Mouse (Mus musculus) R1 (cell line): ENCODE results near the gene Zfp644.

Experiments
- DNase-seq: peaks from one replicate; pipeline ENCODE4 v3.0.0-alpha.2; 2018; ENCODE audit warnings: low read depth, low spot score

The Zfp644 gene

DNA sequence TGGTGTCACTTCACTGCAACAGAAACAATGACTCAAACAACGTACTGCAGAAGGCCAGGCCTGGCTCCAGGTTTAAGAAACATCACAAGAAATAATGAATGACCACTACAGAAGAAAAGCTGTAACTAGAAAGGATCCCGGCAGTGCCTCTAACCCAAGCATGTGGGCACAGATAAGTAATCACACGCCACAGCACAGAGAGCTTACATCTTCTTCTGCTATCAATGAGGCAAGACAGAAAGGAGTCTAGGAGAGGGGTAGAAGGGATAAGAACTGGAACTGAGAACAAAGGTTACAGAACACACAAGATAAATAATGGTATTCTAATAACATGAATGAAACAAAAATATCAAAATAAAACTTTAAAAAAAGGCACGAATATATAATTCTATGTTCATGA, 32.2 kb downstream of the Zfp644 start:
- no peak for DNase-seq

DNA sequence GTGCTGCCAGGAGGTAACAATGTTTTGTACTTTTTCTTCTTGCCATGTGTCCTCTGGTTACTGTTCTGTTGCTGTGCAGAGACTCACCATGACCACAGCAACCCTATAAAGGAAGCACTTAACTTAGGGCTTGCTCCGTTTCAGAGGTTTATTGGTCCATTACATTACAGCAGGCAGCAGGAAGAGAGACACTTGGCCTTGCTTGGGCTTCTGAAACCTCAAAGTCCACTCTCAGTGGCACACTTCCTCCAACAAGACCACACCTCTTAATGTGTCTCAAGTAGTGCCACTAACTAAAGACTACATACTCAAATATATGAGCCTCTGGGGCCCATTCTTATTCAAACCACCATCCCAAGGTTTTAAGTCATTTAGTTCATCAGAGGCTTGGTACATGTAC, 36.2 kb downstream of the Zfp644 start:
- no peak for DNase-seq

DNA sequence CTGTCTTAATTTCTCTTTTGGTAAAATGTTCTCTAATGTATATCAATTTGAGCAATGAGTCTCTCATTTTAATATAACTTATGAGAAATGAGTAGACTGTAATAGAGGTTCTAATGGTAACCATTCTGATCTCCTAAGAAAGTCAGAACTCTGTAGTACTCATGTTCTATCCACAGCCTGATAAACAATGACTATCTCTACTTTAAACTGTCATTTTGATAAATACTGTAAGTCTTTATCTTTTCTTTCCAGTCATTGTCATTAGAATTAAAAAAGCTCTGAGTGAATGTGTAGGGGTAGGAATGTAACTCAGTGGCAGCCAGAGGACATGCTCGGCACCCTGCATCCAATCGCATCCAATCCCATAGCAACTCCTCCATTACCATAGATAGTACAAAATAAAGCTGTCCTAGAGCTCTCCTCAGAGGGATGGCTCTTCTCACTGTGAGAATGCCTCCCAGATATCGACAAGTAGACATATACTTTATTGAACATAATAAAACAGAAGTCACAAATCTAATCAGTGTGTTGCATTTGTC, 44.2 kb downstream of the Zfp644 start:
- no peak for DNase-seq

DNA sequence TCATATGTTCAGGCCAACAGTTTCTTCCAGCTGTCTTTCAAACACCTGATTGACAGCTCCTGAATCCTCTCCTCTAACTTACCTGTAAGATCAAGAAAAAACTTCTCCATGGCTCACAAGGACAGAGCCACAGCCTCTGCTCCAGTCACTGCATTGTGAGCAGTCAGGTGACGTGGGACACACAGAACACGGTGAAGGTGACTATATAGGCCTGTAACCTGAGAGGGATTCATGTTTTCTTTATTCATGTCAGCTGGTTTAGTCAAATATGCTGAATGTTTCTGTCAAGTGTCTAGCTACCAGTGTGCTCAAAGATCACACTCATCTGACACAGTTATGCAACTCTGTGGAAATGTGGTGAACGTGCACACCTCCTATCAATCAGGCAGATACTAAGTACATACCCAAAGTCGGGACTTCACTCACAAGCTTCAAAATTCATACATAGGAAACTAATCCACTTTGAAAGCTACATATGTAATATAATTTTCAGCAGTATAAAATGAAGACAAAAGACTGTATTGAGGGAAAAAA, 44.8 kb downstream of the Zfp644 start:
- DNase-seq, result no peak

DNA sequence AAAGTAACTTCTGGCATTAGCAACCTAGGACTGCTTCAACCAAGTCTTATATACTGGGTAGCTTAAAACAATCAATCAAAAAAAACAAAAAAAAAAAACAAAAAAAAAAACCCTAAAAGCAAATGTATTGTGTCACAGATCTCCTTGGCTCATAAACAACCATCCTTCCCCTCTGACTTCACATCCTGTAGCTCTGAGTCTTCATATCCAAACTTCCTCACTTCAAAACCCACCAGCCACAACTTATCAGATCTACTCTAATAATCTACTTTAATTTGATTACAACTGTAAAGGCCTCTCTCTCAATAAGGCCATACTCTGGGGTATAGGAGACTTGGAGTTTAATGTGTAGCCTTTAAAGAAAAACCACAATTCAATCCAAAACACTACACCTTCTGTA, 47.1 kb downstream of the Zfp644 start:
- no peak for DNase-seq

DNA sequence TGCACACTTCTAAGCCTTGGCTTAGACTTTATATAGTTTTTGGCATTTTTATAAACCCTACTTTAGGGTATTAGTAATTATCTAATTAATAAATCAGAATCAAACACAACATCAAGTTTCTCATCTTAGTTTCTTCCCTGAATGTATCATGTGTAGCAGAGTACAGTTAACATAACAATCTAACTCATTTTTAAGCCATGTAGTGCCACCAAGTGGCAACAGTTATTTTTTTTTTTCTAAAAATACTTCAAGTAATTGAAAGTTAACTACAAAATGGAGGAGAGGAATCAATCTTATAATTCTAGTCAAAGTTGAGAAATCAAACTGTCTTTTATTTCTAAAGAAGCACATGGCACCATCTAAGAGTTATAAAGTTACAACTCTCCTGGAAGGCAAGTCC, 47.6 kb downstream of the Zfp644 start:
- no peak for DNase-seq

DNA sequence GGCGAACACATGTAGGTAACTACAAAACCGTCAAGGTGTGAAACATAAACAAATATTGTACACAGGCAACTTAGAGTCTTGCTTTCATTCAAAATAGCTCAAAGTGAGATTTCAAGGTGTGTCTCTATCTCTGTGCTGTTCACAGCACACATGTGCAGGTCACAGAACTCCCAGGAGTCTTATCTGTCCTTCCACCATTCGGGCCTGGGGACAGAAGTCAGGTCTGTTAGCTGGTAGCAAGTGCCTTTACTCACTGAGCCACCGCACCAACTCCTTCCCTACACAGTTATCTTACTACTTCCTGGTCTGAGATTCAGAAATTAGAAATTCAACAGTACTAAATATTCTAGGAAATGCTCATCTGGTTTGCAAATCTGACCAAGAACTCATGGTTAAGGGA, 53.7 kb downstream of the Zfp644 start:
- DNase-seq, result no peak

DNA sequence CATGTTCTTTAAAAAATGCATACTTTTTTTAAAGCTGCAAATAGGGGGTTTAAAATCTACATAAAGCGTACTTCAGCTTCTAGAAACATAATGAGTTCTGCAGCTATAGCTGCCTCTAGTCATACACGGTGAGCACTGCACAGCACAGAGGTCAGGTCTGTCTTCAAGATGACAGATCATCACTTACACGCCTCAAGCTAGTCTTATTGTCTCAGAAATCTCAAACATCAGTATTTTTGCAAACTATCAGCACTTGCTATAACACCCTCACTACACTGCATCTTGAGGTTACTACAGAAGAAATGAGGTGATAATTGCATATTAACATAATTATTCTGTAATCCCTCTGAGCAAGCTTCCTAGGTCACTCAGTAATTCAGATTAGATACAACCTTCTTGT, 55.2 kb downstream of the Zfp644 start:
- no peak for DNase-seq

DNA sequence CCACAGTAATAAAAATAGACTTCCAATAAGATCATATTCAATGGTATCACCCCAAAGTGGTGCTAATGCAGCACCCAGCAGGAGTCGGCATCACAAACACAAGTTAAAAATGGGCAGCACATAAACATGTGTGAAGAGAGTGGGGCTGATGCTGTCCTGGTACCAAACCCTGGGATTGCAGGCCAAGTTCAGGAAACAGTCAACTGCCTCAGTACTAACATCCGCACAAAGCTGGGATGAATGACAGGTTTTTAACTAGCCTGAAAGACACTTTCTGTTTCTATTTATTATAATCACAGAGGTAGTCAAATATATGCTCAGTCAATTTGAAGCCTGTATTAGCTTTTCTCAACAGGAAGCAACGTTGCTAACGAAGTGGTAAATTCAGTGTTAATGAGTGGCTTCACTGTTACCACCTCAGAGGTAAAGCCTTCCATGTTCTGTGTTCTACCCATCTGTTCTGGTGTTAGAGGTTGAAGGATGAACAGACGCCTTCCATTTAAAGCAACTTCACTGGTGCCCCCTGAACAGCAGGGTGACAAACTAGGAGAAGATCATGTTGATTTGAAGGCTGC, 56.8 kb downstream of the Zfp644 start:
- DNase-seq, result no peak

DNA sequence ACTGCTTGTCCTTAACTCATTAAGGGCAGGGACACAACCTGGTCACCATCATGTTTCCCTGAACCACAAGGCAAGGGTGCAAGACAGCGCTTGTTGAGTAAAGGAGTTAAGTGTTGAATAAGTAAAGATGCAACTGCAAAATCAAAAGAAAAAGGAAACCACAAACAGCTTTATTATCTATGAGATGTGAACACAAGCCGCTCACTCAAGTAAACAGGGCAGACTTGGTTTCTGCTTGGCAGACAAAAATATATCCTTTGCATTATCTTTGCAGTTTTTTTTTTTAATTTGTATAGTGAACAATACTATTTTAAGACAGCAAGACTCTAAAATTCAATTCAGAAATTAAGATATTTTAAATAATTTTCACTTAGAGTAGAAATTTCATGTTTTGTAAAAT, 57.5 kb downstream of the Zfp644 start:
- no peak for DNase-seq

DNA sequence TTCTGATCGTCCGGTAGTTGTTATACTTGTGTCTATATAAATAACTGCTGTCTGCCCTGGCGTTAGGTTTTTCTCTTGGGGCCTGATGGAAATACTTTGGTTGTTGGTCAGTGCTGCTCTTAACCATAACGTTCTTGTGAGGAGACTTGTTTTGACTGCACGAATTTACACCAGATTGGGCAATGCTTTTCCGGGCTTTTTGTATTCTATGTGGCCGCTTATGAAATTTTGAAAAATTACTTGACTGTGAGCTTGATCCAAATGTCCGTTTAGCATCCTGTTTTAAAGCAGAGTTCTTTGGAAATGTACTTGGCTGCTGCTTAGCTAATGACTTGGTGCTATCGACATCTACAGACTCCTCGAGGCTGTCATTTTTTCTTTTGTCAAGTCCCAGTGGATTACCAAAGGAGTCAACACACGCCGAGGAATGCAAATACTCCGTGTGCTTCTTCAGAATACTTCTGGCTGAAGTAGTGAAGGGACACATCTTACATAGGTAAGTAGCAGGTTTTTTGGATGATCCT, 60.6 kb downstream of the Zfp644 start:
- no peak for DNase-seq

DNA sequence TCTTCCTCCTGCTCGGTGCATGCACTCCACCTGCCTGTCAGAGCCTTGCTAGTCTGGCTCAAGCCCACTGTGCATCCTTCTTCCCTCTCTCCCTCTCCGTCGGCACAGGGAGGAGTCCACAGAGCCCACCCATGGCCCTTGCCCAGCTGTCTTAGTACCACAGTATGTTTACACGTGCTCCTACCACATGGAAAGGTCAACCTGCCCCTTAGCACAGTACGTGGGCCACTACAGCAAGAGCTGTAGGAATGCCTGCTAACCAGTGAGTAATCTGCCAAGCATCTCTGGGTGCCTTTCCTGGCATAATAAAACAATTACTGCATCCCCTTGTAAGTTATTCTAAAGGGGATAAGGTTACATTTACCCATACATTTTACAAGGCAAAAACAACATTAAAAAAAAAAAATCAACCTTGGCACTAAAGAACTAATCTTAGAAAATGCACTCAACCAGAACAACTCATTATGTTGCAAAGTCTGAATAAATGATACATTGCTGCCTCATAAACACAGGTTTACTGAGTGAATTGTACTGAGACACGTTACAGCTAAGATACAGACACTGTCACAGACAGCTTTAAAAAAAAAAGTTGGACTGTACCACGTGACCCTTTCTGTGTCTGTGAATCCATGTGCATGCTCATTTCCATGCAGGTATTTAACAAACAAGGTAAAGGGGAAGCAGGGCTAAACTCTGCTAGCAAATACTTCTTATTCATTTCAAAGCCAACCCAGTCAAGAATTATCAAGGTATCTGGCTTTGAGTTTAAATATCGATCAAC, 68.5 kb downstream of the Zfp644 start:
- no peak for DNase-seq

DNA sequence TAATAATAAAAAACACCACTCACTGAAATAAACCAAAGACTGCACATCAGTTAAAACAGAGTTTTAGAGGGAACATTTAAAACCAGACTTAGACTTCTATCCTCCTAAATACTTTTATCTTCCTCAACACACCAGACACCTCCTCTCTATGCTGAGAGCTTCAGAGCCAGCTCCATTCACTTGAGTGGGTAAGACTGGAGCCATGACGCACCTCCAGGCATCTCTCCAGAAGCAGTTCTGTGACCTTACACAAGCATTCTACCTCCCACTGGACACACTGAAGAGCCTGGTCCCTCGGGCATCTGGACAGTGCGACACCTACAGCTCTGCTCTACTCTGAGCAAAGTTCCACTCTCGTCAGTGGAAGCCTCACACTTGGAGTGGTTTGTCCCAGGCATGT, 73.8 kb downstream of the Zfp644 start:
- no peak for DNase-seq

DNA sequence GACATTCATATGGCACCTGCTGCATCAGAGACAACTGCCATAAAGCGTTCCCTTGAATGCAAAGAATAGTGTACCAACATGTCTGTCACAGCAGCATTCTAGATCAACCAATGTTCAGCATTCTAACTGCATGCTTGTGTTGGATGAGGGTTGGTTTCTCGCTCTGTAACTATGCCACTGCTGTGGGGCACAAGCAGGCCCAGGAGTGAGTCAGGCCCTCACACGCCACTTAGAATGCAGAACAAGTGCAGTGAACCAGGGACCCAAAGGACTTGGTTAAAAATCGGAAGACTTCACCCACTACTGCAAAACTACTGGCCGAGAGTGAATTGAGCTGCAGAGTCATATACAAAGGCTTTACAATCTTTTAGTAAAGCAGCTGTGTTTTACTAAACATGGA, 74.9 kb downstream of the Zfp644 start:
- DNase-seq, result no peak

DNA sequence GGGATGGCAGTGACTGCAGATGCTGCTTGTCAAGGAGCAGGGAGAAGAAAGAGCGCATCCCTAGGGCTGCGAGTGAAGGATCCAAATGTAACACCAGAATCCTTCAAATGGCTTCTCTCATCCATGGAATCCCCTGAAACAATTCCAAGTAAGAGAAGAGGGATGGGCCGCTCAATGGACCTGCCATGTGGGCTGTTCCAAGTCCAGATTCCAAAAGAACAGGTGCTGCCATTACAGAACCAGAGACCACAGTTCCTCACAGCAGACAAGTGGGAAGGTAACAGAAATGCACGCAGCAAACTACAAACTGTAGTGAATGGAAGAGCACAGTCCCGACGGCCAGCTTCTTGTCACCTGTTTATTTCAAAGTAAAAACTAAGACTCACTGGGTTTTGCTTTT, 76.6 kb downstream of the Zfp644 start:
- no peak for DNase-seq

DNA sequence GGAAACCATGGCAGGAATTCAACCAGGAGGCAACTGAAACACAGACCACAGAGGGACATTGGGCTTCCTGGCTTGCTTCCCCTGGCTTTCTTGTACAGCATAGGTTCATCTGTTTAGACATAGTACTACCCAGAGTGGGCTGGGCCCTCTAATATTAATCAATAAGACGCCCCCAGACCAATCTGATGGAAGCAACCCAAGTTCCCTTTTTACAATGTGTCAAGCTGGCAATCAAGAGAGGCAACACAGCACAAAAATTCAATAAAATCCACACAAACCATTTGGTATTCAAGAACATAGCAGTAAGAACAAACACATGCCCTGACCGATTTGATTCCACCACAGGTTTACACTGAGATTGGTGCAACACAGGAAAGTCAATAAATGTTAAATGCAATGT, 82.1 kb downstream of the Zfp644 start:
- no peak for DNase-seq

DNA sequence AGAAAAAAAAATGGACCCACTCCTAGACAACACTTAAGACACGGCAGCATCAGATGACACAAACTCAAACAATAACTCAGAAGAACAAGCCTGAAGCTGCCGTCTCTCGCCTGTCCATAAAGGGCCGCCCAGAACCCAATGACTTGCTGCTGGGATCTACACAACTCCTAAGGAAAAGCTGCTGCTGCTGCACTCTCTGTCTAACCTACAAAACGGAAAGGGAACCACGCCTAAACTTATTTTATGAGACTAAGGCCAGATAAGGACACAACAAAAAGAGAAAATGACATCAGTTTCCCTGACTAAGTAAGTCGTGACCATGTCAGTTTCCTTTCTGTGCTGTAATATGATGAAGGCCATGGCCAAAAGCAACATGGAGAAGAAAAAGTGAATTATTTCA, 82.5 kb downstream of the Zfp644 start:
- no peak for DNase-seq

DNA sequence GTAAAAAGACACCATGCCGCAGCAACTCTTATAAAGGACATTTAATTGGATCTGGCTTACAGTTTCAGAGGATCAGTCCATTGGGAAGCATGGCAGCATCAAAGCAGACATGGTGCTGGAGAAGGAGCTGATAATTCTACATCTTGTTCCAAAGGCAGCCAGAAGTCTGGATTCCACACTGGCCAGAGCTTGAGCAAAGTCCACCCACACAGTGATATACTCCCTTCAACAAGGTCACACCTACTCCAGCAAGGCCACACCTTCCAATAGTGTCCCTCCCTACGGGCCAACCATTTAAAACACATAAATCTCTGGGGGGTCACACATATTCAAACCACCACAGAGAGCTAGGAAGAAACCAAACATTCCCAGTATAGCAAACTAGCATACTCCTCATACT, 84.9 kb downstream of the Zfp644 start:
- DNase-seq, result no peak

DNA sequence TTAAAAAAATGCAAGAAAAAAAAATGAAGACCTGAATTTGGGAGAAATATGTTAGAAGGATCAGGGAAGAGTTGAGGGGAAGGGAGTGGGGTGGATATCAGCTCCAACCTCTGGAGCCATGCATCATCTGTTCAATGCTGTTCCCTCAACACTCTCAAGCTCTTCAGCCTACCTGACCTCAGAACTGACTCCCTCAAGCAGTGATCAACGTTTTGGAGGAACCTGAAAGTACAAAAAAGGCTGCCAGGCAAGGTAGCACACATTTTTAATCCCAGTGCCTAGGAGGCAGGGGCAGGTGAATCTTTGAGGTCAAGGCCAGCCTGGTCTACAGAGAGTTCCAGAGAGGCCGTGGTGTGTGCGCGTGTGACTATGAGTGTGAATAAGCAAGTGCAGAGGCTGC, 88.3 kb downstream of the Zfp644 start, which contains the start of gene Gm17304:
Gm17304 (plus strand) TSS at position 301 of the 400 bp plus-strand sequence.
- DNase-seq, result no peak

DNA sequence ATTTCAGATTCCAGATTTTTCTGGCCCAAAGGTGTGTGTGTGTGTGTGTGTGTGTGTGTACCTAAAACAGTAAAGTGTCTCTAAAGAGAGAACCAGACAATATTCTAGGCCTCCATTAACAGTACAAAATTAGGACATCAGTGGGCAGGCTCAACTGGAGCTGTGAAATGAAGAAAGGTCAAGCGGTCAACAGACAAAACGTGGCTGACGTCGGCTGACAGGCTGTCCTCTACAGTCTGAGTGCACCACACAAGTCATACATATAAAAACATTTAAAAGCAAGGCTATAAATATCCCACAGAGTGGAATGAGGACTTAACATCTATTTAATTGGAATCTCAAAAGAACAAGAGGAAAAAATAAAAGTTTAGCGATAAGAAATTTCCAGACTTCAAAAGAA, 90.0 kb downstream of the Zfp644 start:
- no peak for DNase-seq

DNA sequence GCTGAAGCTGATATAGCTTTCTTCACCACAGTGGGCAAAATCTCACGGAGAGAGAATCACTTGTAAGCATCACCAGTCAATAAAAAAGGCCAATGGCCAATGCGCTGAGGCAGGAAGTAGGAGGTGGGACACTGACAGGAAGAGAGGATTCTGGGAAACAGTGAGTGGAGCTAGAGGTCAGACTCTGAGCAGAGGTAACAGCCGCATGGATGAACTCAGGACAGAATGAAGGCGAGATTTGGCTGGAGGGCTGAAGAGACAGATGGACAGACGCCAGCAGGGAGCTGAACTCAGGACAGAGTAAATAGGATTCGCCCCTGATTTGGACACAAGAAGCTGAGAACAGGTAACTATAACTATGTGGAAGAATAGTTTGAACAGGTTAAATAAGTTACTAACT, 92.0 kb downstream of the Zfp644 start:
- DNase-seq, result peak; percentile 41

DNA sequence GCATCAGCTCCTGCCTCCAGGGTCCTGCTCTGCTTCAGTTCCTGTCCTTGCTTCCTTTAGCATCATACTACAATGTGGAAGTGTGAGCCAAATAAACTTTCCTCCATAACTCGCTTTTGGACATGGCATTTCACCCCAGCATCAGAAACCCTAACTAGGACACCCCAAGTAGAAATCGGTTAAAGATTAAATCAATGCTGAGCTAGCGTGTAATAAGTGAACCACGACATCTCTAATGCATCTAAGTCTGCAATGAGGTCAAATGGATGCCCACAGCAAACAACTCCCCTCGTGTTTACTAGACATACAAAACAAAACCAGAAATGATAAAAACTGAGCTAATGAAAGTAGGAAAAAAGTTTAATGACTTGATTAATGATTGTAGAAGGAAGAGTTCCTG, 92.7 kb downstream of the Zfp644 start:
- DNase-seq, result no peak

DNA sequence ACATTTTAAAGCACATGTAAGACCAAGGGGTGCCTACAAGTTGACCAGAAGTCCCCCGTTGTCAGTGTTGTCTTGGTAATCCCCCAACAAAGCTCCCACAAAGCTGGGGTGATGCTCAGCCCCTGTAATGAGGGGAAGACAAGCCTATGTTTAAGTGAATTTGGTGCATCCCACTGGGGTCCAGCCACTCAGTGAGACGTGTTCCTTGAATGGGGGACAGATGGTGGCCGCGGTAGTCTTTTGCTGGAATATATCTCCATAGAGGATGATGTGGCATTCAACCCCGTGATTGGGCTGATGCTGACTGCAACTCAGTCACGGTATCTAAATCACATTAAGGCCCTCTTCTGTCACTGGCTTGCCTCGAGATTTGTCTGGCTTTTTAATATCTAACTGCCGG, 97.6 kb downstream of the Zfp644 start:
- DNase-seq, result no peak
